In the genomic region with DNA sequence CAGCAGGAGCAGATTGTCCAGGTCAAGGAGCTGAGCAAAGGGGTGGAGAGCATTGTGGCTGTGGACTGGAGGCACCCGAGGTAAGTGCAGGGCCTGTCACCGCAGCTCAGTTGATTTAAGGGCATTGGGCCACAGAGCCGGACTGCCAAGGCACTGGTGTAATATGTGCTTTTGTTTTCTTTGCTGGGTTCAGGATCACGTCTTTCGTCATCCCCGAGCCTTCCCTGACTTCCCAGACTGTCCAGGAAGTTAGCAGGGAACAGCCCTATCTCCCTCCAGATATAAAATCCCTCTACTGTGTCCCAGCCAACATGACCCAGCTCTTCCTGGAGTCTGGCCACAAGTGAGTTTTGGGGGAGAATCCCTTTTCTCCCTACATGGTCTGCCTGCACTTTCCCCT, we compare ENCODE assay signal across 12 mouse cellular contexts.
"Had no signal": no experiment of that assay in that cellular context is flagged by ENCODE, and none has a peak within 500 bp of the region (broad histone marks: within the 10 kb centered on the region; RNA-seq: fewer than 3 reads in every experiment).

No protein-coding gene starts in this region.

- H3K4me2 ChIP-seq: liver, embryonic 13.5 days; lung, embryonic 15.5 days; midbrain, embryonic 13.5 days; stomach, embryonic 15.5 days had no signal

- ATAC-seq: liver, postnatal 0 days; midbrain, embryonic 13.5 days had no signal

- H3K27me3 ChIP-seq: liver, embryonic 13.5 days; lung, embryonic 15.5 days; midbrain, embryonic 13.5 days; stomach, embryonic 15.5 days had no signal

- H3K27ac ChIP-seq: left cerebral cortex, adult 2 months; limb, embryonic 10.5 days; liver, embryonic 13.5 days; lung, embryonic 15.5 days; macrophage; midbrain, embryonic 13.5 days; stomach, embryonic 15.5 days had no signal

- H3K9ac ChIP-seq: liver, embryonic 13.5 days; liver, postnatal 0 days; lung, embryonic 15.5 days; midbrain, embryonic 13.5 days; stomach, embryonic 15.5 days had no signal

- H3K9me3 ChIP-seq: limb, embryonic 10.5 days; liver, embryonic 13.5 days; lung, embryonic 15.5 days; midbrain, embryonic 13.5 days; stomach, embryonic 15.5 days had no signal

- H3K4me3 ChIP-seq: left cerebral cortex, adult 2 months; limb, embryonic 10.5 days; liver, embryonic 13.5 days; lung, embryonic 15.5 days; midbrain, embryonic 13.5 days; stomach, embryonic 15.5 days had no signal

- DNase-seq: kidney, postnatal 25 days; liver, embryonic 13.5 days; liver, postnatal 0 days; lung, postnatal 14 days; right cerebral cortex, postnatal 14 days; thymus, postnatal 36 days had no signal

- H3K4me1 ChIP-seq: limb, embryonic 10.5 days; lung, embryonic 15.5 days; midbrain, embryonic 13.5 days; stomach, embryonic 15.5 days had no signal
